Mouse (Mus musculus) frontal cortex, adult 2 months (tissue): ENCODE measurements at regions not wholly inside any gene's neighbourhood (a gene's known extent, or its start where the extent isn't known, plus 50 kb on each side); places are given as distances from the start of the nearest gene placed in this dataset.
"Not testable (repeated sequence)": the region's sequence is repeated elsewhere in the genome, so short reads cannot be mapped to it uniquely, and the experiment has no call there.

ENCODE experiments used
- DNase-seq, 2 experiments: peaks; one replicate each; pipeline ENCODE4 v3.0.0; 2022; ENCODE audit warnings: low spot score in 1 of 2; ENCODE audit errors: extremely low spot score in 1 of 2

DNA sequence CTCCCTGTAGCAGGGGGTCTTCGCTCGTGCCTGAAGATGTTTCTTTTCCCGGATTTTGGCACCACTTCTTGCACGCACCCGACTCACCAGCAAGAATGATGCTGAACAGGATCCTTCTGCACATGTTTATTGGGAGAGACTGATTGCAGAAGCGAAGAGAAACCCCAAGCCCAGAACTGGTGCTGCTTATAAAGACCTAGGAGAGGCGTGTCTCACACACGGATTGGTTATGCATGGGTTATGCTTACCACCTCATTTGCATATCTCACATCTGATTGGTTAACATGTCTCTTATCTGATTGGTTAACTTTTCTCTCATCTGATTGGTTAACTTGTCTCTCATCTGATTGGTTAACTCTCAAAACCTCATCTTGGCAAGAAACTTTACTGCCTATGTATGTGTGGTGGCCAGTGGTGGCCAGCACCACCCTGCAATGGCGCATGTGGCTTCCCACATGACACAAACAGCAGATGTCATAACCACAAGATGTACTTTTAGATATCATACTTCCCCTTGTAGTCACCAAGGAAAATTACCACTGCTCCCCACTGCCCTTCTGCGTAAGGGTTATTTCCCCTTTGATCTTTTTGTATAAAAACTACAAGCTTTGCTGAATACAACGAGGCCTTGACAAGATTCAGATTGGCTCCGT lies 125.8 kb upstream of the Ubl3 start:
- not testable (repeated sequence) for DNase-seq

DNA sequence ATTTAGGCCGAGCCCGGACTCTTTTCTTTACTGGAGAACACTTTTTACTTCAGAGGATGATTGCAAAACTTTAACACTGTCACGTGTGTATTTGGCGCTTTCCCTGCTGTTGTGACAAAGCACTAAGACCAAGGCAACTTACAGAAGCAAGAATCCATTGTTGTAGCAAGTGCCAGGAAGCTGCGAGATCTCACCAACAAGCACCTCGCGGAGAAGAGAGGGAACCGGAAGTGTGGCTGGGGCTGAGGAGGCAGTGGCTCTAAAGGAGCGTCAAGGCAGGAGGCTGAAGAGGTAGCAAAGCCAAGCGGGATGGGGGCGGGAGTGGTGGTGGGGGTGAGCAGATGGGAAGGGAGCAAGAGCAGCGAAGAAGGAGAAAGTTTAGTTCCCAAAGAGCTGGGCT lies 121.7 kb upstream of the Ubl3 start:
- no peak for DNase-seq

GRCm38 (mm10) chr5:148662281-148662741 lies 109.7 kb upstream of the Ubl3 start:
- DNase-seq: peak; percentile 3 to 50

DNA sequence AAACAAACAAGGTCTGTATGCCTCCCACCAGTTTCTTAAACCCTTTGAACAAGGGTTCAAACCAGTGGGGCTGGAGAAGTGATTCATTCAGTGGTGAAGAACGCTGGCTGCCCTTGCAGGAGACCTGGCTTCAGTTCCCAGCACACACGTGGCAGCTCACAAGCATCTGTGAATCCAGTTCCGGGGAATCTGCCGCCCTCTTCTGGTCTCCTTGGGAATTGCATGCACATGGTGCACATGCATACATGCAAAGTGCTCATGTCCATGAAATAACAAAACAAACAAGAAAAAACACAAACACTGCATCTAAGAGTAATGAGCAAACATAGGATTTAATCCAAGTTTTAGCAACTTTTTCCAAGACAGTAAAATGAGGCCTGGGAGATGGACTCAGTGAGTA lies 108.5 kb upstream of the Ubl3 start:
- no peak for DNase-seq

DNA sequence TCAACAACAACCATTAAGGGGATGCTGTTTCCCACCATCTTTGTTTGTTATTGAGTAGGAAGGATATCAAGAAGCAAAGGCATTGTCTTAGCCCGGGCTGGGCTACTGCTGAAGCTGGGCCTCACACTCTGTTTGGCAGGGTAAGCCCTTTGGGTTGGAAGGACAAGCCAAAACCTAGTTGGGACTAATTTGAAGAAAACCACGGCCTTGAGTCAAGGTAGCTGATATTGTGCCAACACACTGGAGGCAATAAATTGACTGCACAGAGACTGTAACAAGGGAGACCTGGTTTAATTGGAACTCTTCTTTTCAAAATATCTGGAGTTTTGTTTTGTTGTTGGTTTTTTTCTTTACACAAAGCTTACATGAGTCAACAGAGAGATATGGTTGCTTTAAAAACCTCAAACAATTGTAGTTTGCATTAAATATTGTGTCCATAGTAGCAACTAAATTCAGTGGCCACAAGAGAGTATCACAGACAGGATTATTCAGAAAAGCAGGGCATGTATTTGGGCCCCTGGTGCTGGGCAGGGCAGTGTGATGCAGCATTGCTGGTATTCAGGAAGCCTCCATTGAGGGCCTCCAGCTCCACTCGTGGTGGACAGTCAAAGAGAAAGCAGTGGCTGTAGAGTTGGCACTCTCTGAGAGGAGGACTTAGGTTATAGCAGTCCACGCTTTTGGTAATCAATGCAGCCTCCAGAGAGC lies 105.5 kb upstream of the Ubl3 start:
- no peak for DNase-seq

DNA sequence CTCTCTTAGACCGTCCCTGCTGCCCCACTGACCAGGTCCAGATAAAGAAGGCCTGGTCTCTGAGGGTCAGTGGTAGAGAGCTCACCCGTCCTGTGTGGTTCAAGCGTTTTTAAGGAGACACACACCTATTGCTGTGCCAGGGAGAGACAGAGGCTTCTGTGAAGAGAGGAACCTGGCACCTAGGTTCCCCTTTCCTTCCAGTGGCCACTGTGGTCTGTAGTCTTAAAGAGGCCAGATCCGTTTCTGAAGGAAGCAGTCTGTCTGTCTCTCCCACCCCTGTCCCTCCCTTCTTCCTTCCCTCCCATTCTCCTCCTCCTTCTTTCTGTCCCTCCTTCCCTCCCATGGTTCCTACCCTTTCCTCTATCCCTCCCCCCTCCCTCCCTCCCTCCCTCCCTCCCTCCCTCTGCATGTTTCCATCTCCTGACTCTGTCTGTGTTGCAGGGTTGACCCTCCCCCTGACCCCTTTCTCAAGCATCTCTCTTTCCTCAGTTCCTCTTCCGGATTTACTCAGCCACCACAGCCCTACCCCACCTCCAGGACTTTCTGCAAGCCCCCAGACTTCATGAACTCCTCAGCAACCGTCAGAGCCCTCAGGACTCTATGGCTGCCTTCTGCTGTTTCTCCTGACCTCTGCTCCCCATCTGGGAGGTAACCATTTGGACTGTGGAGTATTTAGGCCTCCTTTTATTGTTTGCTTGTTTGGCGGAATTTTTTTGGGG lies 100.1 kb upstream of the Ubl3 start:
- no peak for DNase-seq

DNA sequence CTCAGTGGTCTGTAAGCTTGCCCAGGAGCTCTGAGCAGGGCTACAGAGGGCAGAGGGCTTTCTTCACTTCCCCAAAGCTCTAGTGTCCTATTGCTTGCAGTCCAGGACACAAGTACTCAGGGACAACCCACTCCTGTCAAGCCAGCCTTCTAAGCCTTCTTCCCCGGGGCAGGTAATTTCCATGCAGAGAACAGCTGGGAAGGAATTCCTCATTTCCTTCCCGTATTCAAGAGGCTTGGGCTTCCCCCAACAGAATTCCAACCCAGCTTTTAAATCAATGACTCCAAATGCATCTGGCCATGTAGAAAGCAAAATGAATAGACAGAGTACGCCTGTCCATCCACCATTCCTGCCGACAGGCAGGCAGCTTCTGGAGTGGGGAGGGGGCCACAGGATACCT lies 99.1 kb upstream of the Ubl3 start:
- DNase-seq: no peak

DNA sequence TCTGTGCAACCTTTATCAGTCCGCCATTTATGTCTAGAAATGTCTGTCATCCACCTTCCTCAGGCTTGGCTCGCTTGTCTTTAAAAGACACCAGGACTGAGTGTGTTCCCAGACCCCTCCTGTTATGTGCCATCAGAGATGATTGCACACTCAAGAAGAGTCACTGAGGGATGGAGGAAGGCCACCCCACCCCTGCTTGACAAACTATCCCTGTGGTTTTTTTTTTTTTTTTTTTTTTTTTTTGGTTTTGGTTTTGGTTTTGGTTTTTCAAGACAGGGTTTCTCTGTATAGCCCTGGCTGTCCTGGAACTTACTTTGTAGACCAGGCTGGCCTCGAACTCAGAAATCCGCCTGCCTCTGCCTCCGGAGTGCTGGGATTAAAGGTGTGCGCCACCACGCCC lies 97.0 kb upstream of the Ubl3 start:
- DNase-seq: not testable (repeated sequence)

- no peak for DNase-seq
These were observed 96.5 kb upstream of the Ubl3 start for GRCm38 (mm10) chr5:148649123-148649522.

DNA sequence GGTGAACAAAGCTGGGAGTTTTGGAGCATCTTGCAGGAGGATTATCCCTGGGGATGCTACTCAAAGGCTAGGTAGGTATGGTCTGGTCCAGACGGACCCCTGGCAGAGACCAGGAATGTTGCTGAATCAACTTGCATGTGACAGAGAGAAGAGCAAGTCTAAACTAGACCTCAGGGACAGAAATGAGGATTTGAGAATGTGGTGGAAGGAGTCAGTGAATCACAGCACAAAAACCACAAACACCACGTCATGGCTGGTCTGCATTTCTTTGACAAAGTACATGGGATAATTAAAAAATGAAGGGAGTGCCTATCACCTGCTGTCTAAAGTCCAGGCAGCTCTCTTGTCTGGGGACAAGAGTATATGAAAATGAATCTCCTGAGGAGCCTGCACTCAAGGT lies 95.1 kb upstream of the Ubl3 start:
- no peak for DNase-seq

GRCm38 (mm10) chr5:148645772-148646171 lies 93.2 kb upstream of the Ubl3 start:
- no peak for DNase-seq

GRCm38 (mm10) chr5:148645191-148645681 lies 92.6 kb upstream of the Ubl3 start:
- no peak for DNase-seq

DNA sequence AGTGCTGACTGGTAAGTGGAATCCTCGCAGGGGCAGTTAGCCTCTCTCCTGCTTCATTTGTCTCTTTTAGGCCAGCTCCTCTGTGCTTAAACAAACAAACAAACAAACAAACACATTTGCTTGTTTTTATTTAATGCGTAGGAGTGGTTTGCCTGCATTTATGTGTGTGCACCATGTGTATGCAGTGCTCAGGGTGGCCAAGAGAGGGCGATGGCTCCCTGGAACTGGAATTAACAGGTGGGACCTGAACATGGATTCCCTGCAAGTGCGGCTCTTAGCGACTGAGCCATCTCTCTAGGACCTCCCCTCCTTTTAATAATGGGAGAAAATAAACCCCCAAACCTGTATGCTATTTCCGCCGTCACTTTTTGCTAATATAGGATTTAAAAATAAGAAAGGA lies 91.8 kb upstream of the Ubl3 start:
- DNase-seq: no peak

- no peak for DNase-seq
These were observed 89.2 kb upstream of the Ubl3 start for GRCm38 (mm10) chr5:148641652-148642395.

GRCm38 (mm10) chr5:148640523-148640922 lies 87.9 kb upstream of the Ubl3 start:
- DNase-seq: no peak

GRCm38 (mm10) chr5:148634919-148635356 lies 82.3 kb upstream of the Ubl3 start:
- no peak for DNase-seq

DNA sequence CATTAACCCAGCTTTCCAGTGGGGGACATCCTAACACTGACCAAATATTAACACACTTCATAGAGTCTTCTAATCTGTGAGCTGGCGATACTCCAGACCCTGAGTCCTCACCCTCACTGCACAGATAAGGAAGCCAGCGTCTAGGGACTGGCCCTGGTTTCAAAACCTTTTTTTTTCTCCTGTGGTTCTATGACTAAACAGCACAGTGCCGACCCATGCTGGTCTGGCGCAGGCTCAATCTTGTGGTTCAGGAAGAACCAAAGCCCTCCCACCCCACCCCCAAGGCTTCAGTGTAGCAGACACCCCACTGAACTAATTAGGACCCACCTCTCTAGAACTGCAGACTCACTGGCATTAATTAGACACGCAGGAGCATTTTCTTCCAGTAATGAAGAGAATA lies 81.4 kb upstream of the Ubl3 start:
- no peak for DNase-seq

- DNase-seq: no peak
These were observed 80.7 kb upstream of the Ubl3 start for GRCm38 (mm10) chr5:148633331-148633730.

DNA sequence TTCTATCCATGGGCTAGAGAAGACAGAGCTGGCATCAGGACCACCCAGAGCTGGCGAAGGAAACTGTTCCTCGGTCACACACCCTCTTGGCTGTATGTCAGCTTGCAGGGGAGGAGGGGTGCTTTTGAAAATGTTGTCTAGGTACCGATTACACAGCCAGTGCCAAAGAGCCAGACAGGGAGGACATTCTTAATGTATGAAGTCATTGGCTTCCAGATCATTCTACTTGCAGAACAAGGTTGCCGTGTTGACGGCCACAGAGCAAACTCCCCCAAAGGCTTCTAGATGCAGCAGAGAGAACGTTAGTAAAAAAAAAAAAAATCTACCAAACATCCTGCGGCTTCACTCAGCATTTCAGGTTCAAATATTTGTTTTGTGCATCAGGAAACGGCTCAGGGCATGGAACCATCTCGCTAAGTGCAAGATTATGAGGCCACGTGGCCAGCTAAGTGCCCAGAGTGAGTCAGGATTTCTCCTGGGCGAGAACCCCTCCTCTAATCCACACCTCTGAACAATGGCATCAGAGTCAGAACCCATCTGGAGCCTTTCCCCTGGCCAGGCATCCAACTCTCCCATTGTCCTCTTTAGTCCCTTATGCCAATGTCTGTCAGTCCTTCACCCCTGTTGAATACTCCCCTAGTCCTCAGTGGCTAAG lies 80.1 kb upstream of the Ubl3 start:
- no peak for DNase-seq

DNA sequence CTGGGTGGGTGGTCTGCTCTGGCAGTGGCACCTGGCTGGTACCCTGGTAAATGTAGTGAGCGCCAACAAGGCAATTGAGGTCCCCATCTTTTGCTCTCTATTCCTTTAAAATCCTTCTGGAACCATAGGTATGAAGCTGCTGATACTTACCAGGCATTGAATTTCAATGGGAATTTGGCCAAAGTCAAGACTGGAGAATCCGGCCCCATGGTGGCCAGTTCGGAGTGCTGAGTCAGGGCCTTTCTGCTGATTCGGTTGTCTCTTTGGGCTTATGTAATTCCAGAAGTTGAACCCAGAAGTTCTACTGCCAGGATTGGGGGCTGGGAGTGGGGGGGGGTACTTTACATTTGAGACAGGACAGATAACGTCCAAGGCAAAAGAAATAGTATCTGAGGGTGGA lies 79.0 kb upstream of the Ubl3 start:
- DNase-seq: no peak
